Mouse (Mus musculus) hematopoietic stem cell, adult 5-6 weeks (primary cell): ENCODE measurements around the gene Kcnk12. TPM values are rescaled to one million over a fixed set of nuclear protein-coding genes. Genes with fewer than 3 reads are reported as not detected.

Source experiments
- ATAC-seq, 2 experiments: fragments of 125-278 bp in 1 of 2; replicated peaks in 1 of 2; 2 replicates each; pipeline ENCODE4 v1.8.0; 2016 to 2017; ENCODE audit warnings: inconsistent platforms in 2 of 2, mild to moderate bottlenecking in 2 of 2, moderate number of reproducible peaks in 2 of 2, low read depth in 1 of 2, moderate TSS enrichment in 1 of 2; ENCODE audit not compliant: low FRiP score in 2 of 2, poor library complexity in 2 of 2, severe bottlenecking in 2 of 2, insufficient read depth in 1 of 2, low TSS enrichment in 1 of 2
- total RNA-seq: library from RNA; stranded (forward); fragments of 172-1452, 232-1000 nt; gene quantifications from 2 replicates; pipeline ENCODE4 v1.2.3, GENCODE M21; 2017

Gene Kcnk12
- total RNA-seq = 3.6 and 3.8 TPM in 2 replicates

DNA sequence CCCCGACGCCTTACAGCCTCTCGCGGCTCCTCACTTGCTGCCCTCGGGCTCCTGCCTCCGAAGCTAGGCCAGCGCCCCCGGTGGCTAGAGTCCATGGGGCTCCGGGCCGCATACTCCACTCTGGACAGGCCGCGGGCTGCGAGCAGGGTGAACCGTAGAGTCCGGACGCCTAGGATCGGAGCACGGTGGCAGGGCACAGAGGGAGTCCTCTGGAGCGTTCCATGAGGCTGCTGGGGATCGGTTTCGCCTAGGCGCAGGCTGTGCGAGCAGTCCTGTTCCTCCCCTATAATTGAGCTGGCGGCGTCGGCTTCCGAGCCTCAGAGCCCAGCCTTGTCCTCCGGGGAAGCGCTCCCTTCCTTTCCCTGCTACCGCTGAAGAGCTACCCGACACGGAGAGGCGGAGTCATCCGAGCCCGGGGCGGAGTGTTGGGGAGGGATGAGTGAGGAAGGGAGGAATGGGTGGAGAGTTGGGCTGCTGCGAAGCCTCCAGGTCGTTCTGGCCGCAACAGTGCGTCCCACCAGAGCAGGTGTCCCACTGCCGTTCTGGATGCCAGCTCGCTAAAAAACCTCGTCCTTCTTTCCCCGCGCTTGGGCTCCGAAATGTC, at the start of gene Kcnk12:
TSS of gene Kcnk12 (minus strand) at position 307 of the 604 bp plus-strand sequence.
- ATAC-seq = peak; percentile 50 to 52

DNA sequence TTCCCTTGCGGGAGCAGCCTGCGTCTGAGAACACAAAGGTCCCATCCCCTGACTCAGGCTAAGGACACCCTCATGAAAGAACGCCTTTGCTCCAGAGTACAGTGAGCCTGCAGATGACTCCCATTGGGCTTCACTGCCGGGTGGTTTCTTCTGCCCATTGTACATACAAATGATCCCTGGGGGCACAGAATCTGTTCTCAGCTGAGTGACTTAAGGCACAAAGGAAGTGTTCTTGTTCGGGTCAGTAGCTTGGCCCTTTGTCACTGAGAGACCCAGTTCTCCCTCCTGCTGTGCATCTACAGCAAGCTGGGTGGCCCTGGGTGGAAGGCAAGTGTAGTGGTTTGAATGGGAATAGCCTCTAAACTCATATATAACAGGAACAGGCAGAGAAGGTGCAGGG, 44.4 kb upstream of the Kcnk12 start:
- ATAC-seq = no peak

DNA sequence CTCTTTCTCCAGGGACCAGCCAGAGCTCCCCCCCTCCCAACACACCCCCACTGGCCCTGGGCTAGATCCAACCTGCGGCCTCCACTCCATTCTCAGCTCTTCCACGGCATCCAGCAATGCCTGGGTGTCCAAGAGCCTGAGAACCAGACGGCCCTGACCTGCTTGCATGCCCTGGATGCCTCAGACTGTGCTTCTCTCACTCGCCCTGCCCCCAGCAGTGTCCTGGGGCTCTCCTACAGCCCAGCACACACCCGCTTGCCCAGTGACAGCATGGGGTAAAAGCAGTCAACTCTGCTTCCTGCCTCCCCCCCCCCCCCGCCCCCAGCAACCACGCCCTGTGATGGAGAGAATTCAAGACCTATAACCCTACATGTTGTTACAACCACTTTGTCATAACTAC, 42.3 kb upstream of the Kcnk12 start:
- no peak for ATAC-seq

GRCm38 (mm10) chr17:87834850-87835249, 37.1 kb upstream of the Kcnk12 start:
- ATAC-seq = no peak

DNA sequence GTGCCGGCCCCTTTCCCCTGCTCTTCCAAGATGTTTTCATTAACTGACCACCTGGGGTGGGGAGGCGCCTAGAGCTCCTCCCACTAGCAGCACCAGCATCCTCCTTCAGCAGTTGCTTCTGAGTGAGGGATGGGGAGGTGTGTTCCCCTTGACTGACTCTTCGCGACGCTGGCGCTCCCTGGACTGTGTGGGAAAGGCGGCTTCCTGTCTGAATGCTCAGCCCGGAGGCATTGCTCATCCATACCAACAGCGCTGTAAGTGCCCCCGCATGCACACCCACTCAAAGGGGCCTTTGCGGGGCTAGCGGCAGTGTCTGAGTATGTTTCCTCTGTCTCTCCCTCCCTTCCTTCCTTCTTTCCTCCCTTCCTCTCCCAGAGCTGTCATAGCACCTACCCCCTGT, 29.1 kb upstream of the Kcnk12 start:
- no peak for ATAC-seq

DNA sequence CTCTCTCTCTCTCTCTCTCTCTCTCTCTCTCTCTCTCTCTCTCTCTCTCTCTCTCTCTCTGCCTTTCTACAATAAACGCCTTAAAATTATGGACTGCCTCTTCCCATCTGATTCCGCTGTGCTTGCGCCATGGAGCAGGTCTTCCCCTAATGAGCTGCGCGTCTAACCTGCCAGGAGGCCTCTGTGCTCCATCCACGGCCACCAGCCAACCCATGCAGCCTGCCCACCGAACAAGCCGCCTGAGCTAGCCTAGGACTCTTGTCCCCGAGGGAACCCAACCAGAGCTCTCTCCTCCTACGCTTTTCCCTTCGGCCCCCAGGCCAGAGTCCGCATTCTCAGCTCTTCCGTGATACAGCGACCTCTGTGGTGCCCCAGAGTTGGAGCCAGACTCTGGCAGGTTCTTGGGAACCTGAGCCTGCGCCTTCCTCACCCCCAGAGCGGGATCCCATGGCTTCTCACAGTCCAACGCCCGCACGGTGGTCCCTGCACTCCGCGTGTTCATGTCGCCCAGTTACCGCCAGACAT, 28.3 kb upstream of the Kcnk12 start:
- no peak for ATAC-seq

DNA sequence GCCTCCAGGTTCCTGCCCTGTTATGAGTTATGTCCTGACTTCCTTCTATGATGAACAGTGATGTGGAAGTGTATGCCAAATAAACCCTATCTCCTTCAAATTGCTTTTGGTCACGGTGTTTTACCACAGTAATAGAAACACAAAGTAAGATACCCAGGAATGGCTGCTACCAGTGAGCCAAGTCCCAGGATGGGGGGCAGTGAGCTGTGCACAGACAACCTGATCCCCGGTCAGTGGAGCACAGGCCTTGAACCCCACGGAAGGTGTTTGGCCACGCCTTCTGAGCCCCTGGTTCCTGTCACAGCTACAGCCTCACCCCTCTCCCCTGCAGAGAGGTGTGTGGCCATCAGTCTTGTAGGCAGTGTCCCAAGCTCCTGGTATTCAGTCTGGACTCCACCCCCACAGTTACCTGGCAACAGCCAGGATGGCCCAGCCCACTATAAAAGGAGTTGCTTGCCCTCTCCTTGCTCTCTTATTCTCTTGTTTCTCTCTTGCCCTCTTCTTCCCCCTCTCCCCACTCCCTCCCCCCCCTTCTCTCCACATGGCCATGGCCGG, 27.7 kb upstream of the Kcnk12 start:
- no peak for ATAC-seq

DNA sequence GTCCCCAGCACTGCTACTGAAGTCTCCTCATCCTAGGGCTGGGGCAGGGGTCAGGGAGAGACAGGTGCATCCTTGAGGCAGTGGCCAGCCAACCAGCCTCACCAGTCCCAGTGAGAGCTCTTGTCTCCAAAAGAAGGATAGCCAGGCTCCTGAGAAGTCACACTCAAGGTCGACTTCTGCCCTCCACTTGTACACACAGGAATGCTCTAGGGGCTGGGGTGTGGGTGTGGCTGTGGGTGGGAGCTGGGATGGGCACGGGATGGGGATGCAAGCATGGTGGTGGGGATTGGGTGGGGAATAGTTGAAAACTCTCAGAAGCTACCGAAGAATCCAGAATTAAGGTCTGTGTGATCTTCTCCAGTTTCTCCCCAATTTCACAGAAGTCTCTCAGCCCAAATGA, 25.2 kb upstream of the Kcnk12 start:
- ATAC-seq = no peak

DNA sequence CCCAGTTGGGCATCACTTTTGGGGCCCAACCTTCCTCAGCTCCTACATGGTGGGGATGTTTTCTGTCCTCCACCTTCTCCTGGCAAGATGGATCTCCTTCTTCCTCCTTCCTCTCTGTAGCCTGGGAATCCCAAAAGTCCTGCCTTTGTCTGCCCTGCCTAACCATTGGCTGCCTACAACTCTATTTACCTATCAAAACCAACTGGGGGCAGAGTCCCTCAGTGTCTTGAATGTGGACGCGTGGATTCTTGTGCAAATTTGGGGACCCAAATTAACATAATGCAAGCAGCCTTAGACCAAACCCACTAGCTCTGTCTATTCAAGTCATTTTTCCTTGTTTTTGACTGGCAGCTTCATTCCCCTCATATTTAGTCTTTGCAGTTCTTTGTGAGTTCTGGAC, 11.8 kb upstream of the Kcnk12 start:
- no peak for ATAC-seq

- no peak for ATAC-seq
Observed at GRCm38 (mm10) chr17:87799948-87800340, 2.1 kb upstream of the Kcnk12 start.

DNA sequence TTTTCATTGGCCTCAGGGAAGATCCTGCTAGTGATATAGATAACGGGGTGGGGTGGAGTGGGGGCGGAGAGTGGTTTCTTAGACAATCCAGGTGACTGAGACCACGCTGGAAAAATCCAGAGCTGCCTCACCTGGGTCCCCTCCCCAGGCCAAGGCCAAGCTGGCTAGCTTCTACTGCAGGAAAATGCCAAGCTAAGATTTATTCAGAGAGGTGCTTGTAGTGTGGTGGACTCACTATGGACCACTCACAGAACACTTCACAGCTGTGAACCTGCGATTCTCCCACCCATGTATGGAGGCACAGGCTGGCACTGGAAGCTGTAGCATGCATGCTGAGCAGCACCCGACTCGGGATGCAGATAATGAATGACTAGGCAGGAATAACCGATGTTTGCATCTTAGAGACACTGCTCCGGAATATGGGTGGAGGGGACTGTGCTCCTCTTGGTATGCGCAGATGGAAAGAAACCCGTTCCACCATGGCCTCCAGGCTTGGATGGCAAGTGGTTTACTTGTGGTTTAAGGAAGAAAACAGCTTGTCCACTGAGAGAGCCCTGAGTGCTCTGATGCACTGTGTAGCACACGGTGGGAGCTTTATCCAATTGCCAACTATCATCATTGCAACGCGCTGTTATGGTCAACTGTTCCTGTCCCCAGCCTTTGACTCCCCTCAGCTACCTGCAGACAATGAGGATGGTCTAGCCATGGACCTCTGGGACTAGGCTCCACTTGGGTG, 1.6 kb upstream of the Kcnk12 start:
- no peak for ATAC-seq

- peak; percentile 23 to 46; a peak in 2 of 4 replicates for ATAC-seq
Observed at GRCm38 (mm10) chr17:87798423-87798941, 688 bp upstream of the Kcnk12 start.

- ATAC-seq = no peak
Observed at GRCm38 (mm10) chr17:87796881-87797416, 845 bp downstream of the Kcnk12 start.

- peak; percentile 35 to 57 for ATAC-seq
Observed at GRCm38 (mm10) chr17:87795927-87796714, 1.7 kb downstream of the Kcnk12 start.

DNA sequence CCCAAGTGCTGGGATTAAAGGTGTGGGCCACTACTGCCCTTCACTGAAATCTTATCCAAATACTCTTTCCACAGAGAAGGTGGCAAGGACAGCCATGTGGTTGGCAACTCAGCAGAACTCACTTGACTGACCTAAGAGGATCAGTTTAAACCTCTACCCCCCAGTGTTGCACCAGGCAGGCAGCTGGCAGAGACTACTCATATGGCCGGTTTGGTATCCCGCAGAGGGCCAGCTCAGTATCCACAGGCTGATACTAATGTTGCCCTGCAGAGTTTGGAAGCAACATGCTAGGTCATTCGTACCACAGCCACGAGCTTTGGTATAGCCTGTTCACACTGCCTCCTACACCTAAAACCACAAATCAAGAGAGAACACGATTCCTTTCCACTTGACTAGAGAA, 3.0 kb downstream of the Kcnk12 start:
- ATAC-seq = no peak

DNA sequence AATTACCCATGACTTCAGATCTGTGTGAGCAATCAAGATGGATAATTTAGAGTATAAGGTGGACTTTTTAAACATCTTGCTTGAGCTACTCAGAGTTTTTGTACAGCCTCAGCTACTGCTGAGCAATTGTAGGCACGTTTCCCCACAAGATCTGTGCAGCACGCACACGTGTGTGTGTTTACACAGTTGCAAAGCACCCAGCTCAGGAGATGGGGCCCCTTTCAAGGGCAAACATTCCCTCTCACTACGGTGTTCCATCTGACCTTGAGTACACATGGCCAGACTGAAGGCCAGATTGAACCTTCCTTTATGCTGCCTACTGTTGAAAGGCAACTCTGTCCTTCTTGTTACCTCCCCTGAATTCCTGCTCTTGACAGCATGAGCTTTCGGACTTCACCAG, 4.5 kb downstream of the Kcnk12 start:
- no peak for ATAC-seq

- ATAC-seq = no peak
Observed at GRCm38 (mm10) chr17:87792623-87793315, 5.0 kb downstream of the Kcnk12 start.
